Mouse (Mus musculus): ENCODE data around the gene Pdzrn3.

Pdzrn3 gene

DNA sequence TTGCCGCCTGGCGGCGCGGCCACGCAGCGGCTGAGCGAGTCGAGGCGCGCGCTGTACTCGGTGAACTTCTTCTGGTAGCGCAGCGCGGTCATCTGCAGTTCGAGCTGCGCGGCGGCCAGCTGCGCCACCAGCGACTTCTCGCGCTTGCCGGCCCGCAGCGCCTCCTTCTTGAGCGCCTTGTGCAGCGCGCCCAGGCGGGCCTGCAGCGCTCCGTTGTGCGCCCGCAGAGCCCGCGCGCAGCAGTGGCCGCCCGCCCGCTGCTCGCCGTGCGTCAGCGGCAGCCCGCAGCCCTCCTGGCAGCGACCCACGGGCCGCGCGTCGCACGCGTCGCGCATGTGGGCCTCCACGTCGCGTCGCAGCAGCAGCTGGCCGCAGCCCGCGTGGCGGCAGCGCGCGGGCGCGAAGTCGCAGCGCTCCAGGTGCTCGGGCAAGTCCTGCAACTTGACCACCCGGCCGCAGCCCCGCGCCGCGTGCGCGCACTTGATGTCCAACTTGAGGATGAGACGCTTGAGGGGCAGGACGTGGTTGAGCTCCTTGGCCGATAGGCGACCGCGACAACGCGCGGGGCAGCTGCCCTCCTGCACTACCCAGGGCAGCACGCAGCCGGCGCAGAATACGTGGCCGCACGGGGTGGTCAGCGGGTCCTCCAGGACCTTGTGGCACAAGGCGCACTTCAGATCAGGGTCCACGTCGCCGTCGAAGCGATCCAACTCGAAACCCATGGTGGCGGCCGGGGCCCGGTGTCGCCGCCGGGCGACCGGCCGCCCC, at the start of gene Pdzrn3:
Pdzrn3 (minus strand) TSS at position 731 of the 768 bp plus-strand sequence.
- peak; percentile 69 for DNase-seq (ENCODE audit: low spot score)

- no peak for DNase-seq (ENCODE audit: low spot score)
Observed at GRCm38 (mm10) chr6:101427296-101427695, 49.6 kb upstream of the Pdzrn3 start.

DNA sequence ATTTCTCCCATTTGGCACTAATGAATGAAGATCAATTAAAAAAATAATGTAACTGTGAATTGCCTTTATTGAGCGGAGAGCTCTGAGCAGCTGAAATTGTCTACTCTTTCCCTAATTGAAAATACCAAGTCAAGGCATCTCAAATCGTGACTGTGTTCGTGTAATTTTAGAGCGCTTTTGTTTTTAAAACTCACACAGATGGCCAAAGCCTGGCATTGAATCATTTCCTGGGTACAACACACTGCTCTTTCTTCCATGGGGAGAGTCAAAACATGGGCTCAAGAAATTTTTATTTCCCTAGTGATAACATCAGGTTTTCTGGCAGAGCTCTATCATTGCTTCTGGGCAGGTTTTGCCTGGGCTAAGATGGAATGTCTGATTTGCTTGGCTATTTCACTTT, 48.6 kb upstream of the Pdzrn3 start:
- no peak for DNase-seq (ENCODE audit: low spot score)

DNA sequence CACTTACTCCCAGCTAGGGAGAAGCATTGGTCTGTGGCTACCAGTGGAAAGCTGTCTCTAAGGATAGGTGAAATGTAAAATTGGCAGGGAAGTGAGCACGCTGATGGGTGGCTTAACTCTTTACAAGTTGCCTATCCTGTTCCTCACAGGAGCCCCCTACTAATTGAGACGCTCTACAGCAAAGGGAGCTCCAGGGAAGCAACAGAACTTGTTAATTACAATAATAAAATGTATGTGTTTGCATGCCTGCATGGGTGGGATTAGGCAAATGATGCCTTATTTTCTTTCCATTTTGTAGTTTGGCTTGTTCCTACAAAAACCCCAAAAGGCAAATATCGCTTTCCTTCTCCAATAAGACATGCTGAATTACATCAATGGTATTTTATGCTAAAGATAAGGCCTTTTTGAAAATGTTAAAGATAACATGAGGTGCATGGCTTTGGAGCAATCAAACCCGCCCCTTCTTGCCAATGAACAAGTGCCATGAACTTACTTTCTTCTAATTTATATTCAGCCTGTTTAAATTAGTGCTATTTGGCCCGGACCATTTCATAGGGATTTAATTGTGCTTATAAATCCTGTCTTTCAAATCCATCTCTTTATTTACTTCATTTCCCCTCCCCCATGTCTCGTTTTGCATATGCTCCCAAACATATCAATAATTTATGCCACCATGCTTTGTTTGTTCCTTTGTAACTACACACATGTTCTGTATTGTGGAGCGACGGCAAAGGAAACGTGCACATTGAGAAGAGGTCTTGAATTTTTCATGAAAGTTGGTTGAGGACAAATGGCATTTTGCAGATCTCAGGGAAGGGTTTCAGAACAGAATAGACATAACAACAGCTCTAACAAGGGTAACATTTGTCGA, 44.6 kb upstream of the Pdzrn3 start:
- DNase-seq (ENCODE audit: low spot score), result no peak

GRCm38 (mm10) chr6:101418213-101418612, 40.5 kb upstream of the Pdzrn3 start:
- DNase-seq (ENCODE audit: low spot score), result no peak

DNA sequence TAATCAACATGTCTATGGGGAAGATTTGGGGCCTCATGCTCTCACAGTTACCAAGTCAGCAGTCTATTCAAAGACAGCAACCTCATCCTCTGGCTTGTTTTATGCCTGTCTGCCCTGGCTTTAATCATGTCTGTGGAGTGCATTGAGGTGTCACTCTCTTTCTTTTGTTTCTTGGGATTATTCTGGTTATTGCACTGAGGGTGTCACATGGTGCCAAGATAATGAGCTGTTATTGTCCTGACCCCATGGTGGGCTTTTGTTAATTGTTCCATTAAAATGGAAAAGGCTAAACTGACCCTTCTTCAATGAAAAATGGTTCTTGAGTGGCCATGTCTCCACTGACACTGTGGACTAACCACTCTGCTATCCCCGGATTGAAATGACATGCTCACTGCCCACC, 34.0 kb upstream of the Pdzrn3 start:
- DNase-seq (ENCODE audit: low spot score), result no peak

DNA sequence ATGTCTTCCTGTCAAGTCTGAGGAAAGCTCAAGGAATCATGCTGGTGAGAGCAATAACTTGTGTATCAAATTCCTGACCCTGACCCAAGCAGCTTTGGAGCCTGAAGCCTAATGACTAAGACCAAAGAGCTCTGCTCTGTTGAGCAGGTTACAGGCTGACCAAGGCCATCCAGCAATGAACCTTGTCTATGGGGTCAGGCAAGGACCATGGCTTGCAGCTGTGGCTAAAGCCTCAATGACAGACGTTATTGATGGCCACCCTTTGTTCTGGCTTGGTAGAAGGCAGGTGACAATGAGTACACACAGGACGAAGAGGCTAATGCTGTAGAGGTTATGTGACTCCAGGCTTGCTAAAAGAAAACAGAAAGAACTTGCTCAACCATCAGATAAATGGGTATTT, 33.4 kb upstream of the Pdzrn3 start:
- no peak for DNase-seq (ENCODE audit: low spot score)

DNA sequence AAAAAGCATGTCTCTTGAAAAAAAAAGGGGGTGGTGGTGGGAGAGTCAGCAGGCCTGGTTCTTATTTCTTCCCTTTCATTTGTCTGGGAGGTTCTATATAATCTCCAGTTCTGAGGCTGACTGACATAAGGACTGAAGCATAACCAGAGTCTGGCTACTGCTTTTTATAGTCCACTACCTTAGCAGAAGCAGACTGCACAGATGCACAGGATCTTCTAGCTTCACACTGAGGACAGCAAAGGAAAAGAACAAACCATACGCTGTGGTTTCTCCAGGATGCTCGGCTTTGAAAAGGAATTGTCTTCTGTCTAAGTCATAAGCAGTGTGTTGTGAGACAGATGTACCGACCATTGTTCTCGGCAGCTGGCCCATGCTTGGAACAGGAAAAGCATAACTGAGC, 19.0 kb upstream of the Pdzrn3 start:
- no peak for DNase-seq (ENCODE audit: low spot score)

DNA sequence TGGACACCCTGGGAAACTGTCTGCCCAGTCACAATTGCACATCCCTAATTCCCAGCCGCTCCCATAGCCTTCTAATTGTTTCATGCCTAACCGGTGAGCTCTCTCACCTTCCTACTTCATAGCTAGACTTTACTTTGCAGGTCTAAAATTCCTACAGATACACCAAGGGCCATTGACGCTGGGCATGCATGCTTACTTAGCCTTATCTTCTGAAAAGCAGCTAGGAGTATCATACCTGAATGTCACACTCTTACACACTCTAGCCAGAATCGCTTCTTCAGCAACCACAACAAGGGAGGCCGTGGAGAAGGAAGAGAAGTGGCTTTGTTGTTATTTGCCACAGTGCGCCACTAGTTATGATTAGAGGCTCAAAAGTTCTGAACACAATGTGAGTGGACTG, 18.2 kb upstream of the Pdzrn3 start:
- DNase-seq (ENCODE audit: low spot score), result no peak

DNA sequence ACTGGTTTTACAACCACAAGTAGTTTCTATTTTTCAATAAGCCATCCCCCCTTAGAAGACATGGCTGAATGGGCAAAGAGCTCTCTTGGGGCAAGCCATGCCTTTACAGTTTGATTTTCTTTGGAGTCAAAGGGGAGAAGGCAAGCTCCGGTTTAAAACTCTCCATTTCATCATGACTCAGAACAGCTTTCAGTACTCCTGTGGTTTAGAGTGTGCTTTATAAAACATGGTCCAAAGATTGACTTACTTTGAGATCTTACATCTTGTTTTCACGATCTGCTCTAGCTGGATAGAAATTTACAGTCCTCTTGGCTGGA, 15.1 kb upstream of the Pdzrn3 start:
- no peak for DNase-seq (ENCODE audit: low spot score)

DNA sequence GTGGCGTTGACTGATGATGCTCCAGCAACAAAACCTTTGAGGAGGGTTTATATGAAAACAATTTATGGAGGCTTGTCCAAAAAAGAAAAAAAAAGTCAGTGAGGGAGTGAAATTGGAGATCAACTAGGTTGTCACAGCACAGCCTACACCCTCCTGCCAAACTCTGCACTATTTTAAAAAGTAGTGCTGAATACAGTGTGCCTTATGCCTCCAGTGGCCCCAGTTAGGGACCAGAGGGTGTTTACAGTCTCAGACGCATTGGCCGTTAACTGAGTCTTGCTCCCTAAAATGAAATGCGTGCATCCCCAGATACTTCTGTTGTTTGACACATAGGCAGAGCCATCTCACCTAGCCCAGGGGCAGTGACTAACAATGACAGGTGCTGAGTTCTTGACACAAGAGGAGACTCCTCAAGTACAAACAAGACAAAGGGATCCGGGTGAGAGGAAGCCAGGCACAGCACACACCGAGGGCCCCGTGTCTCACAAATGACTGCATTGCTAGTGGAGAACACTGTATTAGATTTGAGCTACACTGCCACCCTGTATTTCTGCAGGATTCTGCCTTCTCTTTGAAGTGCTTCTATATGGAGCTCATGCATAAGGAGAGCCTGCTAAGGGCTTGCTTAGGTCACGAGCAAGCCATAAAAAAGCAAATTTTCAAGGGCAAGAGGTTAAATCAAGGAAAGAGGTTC, 14.6 kb upstream of the Pdzrn3 start:
- DNase-seq (ENCODE audit: low spot score), result no peak

GRCm38 (mm10) chr6:101385490-101385889, 7.8 kb upstream of the Pdzrn3 start:
- DNase-seq (ENCODE audit: low spot score), result no peak

GRCm38 (mm10) chr6:101384958-101385357, 7.3 kb upstream of the Pdzrn3 start:
- no peak for DNase-seq (ENCODE audit: low spot score)

GRCm38 (mm10) chr6:101384476-101384875, 6.8 kb upstream of the Pdzrn3 start:
- no peak for DNase-seq (ENCODE audit: low spot score)

GRCm38 (mm10) chr6:101382891-101383290, 5.2 kb upstream of the Pdzrn3 start:
- no peak for DNase-seq (ENCODE audit: low spot score)

DNA sequence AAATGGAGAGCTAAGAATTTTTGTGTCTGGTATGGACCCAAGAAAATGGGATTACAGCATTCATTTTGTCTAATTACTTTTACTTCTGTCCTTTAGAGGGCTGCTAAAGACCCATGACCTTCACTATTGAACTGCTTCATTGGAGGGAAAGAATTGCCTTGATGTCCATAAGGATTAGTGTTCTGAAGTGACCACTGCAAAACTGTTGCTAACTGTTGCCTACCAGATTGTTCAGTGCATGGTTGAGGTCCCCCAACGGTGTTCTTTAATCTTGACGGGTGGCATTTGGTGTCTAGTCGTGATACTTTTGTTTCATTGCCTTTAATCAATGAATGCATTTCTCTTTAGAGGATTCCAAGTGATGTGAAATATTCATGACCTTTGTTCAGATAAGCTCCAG, 1.8 kb upstream of the Pdzrn3 start:
- DNase-seq (ENCODE audit: low spot score), result no peak

- no peak for DNase-seq (ENCODE audit: low spot score)
Observed at GRCm38 (mm10) chr6:101377935-101378609, 375 bp upstream of the Pdzrn3 start.

DNA sequence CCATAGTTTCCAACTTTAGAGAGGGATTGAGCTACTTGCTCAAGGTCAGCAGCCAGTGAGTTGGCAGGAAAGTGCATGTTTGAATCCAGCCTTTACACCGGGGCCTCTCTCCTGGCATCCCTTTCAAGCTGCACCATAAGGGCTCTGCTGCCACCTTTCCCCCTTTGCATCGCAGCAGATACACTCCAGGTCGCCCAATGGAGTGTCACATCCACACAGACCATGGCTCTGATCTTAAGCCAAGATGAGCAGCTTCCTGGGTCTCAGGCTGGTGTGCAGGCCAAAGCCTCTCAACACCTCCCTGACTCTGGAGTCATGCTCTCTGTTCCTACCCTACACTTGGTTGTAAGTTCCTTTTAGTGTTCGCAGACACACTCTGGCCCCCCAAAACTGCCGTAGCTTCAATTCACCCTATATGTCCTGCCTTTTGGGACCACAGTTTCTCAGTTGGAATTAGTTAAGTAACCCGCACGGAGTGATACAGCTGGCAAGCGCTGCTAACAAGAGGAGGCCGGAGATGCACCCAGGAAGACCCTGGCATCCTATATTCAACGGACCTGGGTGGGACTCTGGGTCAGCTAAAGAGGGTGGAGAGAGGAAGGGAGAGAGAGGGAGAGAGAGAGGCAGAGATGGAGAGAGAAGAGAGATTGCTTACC, 1.1 kb downstream of the Pdzrn3 start:
- DNase-seq (ENCODE audit: low spot score), result no peak

- peak; percentile 56 for DNase-seq (ENCODE audit: low spot score)
Observed at GRCm38 (mm10) chr6:101376049-101376448, 1.6 kb downstream of the Pdzrn3 start.

- peak; percentile 47 for DNase-seq (ENCODE audit: low spot score)
Observed at GRCm38 (mm10) chr6:101374721-101375120, 3.0 kb downstream of the Pdzrn3 start.

DNA sequence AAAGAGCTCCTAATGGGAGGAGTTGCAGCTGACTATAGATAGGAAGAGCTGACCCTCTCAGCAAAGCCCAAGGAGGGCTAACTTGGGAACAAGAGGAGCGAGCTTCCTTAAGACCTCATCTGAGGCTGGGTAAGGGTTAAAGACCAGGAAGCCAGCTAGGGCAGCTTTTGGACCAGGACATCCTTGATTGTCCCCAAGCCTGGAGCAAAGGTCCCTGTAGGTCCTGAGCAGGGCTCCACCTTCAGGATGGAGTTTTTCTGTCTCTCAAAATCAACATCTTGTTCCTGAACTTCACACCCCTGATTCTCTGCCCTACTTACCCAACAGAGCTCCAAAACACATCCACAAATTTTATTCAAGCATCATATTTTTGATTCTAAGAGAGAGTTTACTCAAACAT, 3.5 kb downstream of the Pdzrn3 start:
- DNase-seq (ENCODE audit: low spot score), result no peak

- DNase-seq (ENCODE audit: low spot score), result no peak
Observed at GRCm38 (mm10) chr6:101372982-101373381, 4.7 kb downstream of the Pdzrn3 start.

Data from testis, postnatal 10 days (tissue).